Mouse (Mus musculus): ENCODE measurements around the gene Olfr685. TPM values are rescaled to one million over a fixed set of nuclear protein-coding genes. Genes with fewer than 3 reads are reported as not detected.

Olfr685 gene
- total and polyA plus RNA-seq, 2 experiments, result not detected

DNA sequence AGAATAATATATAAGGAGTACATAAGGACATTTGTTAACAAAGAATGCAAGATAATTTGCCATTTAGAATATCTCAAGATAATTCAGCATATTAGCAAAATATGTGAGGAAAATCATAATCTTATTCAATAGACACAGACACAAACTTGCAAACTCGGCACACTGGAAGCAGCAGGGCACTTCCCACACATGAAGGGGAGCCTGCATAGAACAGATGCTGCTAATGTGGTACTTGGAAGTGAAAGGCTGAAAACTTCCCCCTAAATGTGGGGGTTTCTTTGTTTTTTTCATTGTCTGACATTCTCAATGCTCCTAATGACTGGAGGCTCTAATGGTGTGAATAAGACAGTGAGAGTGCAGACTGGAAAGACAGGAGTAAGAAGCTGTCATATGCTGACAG is 28.9 kb upstream of the Olfr685 start:
- DNase-seq (ENCODE audit: extremely low read depth, low read depth, low spot score), result no peak
- Histone ChIP-seq H3K9ac (ENCODE audit: low read depth, low read length) (no peak overlapping the region), H3K27me3 (ENCODE audit: control insufficient read depth, insufficient read depth, low read length) (no peaks in the 10 kb centered on the region), H3K79me2 (ENCODE audit: control insufficient read depth, insufficient read depth, low read length) (no peaks in the 10 kb centered on the region), H3K27ac (replicated peaks; ENCODE audit: insufficient read depth, low read depth, low read length) (no peak overlapping the region), H3K4me3 (ENCODE audit: insufficient read depth, low read depth, low read length) (no peak overlapping the region), H3K36me3 (ENCODE audit: control insufficient read depth, insufficient read depth, low read length) (no peaks in the 10 kb centered on the region), H3K4me1 (ENCODE audit: control insufficient read depth, insufficient read depth, low read length) (no peaks in the 10 kb centered on the region)
- TF ChIP-seq POLR2A (IDR thresholded peaks at IDR 0.05; ENCODE audit: extremely low read depth, insufficient read depth, low read length) (no peak), CTCF (IDR thresholded peaks at IDR 0.05; ENCODE audit: low read depth, low read length) (no peak)
- WGBS, result 55% methylated on average over 1 of the region's 1 CpGs

DNA sequence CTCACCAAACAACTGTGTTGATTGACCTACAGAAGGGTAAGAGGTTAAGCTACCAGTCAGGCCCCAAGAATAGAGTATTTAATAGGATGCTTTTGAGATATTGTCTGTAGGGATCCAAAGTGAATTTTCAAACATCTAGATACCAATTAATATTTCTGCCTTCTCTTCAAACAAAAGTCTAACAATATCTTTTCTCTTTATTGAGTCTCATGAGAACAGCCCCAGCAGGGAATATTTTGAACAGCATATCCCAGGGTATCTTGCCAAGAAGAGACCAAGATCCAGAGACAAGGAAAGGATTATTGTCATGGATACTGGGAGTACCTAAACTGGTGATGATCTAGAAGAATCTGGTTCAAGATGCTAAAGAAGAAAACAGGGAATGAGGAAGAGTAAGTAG is 21.6 kb upstream of the Olfr685 start, which contains the start of gene Olfr686:
Gene Olfr686, minus strand, starts transcription at position 101 of the 400 bp plus-strand sequence.
- Histone ChIP-seq H3K27ac (replicated peaks; ENCODE audit: insufficient read depth, low read depth, low read length) (no peak within 1 kb of the TSS), H3K4me3 (ENCODE audit: insufficient read depth, low read depth, low read length) (no peak within 1 kb of the TSS), H3K27me3 (ENCODE audit: control insufficient read depth, insufficient read depth, low read length) (no peaks in the 10 kb centered on the region), H3K36me3 (ENCODE audit: control insufficient read depth, insufficient read depth, low read length) (no peaks in the 10 kb centered on the region), H3K4me1 (ENCODE audit: control insufficient read depth, insufficient read depth, low read length) (no peaks in the 10 kb centered on the region), H3K79me2 (ENCODE audit: control insufficient read depth, insufficient read depth, low read length) (no peaks in the 10 kb centered on the region), H3K9ac (ENCODE audit: low read depth, low read length) (no peak within 1 kb of the TSS)
- TF ChIP-seq POLR2A (IDR thresholded peaks at IDR 0.05; ENCODE audit: extremely low read depth, insufficient read depth, low read length), result no peak
- TF ChIP-seq CTCF (IDR thresholded peaks at IDR 0.05; ENCODE audit: low read depth, low read length), result no peak
- DNase-seq (ENCODE audit: extremely low read depth, low read depth, low spot score), result no peak

DNA sequence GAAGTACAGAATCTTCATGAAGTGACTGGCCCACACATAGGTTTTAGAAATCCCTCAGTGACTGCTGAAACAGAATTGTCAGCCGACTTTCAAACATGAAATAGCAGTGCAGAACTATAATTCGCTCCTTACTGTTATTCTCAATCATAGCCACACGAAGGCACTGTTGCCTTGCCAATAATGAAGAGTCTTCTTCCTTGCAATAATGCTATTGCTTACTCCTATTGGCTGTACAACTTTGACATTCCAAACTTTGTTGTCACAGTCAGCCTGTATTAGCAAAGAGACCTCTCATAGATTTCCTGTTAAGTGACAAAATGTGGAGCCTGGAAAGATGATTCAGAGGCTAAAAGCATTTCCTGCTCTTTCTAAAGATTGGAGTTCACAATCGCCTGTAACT is 15.0 kb downstream of the Olfr685 start:
- Histone ChIP-seq H3K4me1 (ENCODE audit: control insufficient read depth, insufficient read depth, low read length) (no peaks in the 10 kb centered on the region), H3K27me3 (ENCODE audit: control insufficient read depth, insufficient read depth, low read length) (no peaks in the 10 kb centered on the region), H3K4me3 (ENCODE audit: insufficient read depth, low read depth, low read length) (no peak overlapping the region), H3K36me3 (ENCODE audit: control insufficient read depth, insufficient read depth, low read length) (no peaks in the 10 kb centered on the region), H3K9ac (ENCODE audit: low read depth, low read length) (no peak overlapping the region), H3K79me2 (ENCODE audit: control insufficient read depth, insufficient read depth, low read length) (no peaks in the 10 kb centered on the region), H3K27ac (replicated peaks; ENCODE audit: insufficient read depth, low read depth, low read length) (no peak overlapping the region)
- 42% methylated on average over 4 of the region's 4 CpGs for WGBS
- TF ChIP-seq POLR2A (IDR thresholded peaks at IDR 0.05; ENCODE audit: extremely low read depth, insufficient read depth, low read length) (no peak), CTCF (IDR thresholded peaks at IDR 0.05; ENCODE audit: low read depth, low read length) (no peak)
- no peak for DNase-seq (ENCODE audit: extremely low read depth, low read depth, low spot score)

DNA sequence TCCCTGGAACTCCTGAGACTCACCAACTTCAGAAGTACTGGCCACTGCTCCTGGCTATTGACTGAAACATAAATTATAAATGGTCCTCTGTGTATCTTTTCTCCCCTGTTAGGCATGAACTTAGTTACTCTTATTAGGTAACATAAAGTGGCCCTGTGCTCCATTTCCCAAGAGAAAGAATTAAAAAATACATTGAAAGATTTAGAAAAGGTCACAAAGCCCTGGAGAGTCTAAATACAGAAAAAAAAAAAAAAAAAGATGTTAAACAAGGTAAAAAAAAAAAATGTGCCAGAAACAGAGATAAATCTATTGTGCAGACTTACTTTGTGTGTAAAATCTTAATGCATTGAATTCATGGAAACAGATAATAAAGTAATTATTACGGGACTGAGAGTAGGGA is 22.3 kb downstream of the Olfr685 start, which contains the start of gene Olfr684:
Gene Olfr684, minus strand, starts transcription at position 101 of the 400 bp plus-strand sequence.
- Histone ChIP-seq H3K27me3 (ENCODE audit: control insufficient read depth, insufficient read depth, low read length) (no peaks in the 10 kb centered on the region), H3K4me3 (ENCODE audit: insufficient read depth, low read depth, low read length) (no peak within 1 kb of the TSS), H3K36me3 (ENCODE audit: control insufficient read depth, insufficient read depth, low read length) (no peaks in the 10 kb centered on the region), H3K4me1 (ENCODE audit: control insufficient read depth, insufficient read depth, low read length) (no peaks in the 10 kb centered on the region), H3K9ac (ENCODE audit: low read depth, low read length) (no peak within 1 kb of the TSS), H3K27ac (replicated peaks; ENCODE audit: insufficient read depth, low read depth, low read length) (no peak within 1 kb of the TSS), H3K79me2 (ENCODE audit: control insufficient read depth, insufficient read depth, low read length) (no peaks in the 10 kb centered on the region)
- TF ChIP-seq POLR2A (IDR thresholded peaks at IDR 0.05; ENCODE audit: extremely low read depth, insufficient read depth, low read length) (no peak), CTCF (IDR thresholded peaks at IDR 0.05; ENCODE audit: low read depth, low read length) (no peak)
- no peak for DNase-seq (ENCODE audit: extremely low read depth, low read depth, low spot score)
- 46% methylated on average over 1 of the region's 1 CpGs for WGBS

DNA sequence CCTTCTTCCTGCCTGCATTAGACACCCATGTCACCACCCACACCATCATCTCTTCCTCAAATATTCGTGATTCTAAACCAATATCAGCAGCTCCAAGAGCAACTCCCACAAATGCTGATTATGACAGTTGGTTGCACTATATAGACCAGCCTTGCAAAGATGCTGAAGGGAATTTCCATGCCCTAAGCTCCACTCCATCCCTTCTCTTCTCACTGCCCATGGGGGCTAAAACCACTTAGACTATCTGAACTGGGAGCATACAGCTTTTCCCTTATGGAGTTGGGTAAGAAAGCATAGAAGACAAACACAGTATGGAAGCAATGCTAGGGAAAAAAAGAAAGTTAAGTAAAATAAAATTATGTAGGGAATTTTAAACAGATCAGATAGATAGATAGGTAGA is 38.9 kb downstream of the Olfr685 start, which contains the start of gene Olfr683:
Gene Olfr683, minus strand, starts transcription at position 101 of the 400 bp plus-strand sequence.
- H3K27me3 ChIP-seq (ENCODE audit: control insufficient read depth, insufficient read depth, low read length), result no peaks in the 10 kb centered on the region
- WGBS, result 43% methylated on average over 1 of the region's 1 CpGs
- H3K4me1 ChIP-seq (ENCODE audit: control insufficient read depth, insufficient read depth, low read length), result no peaks in the 10 kb centered on the region
- H3K9ac ChIP-seq (ENCODE audit: low read depth, low read length), result no peak within 1 kb of the TSS
- H3K27ac ChIP-seq (replicated peaks; ENCODE audit: insufficient read depth, low read depth, low read length), result no peak within 1 kb of the TSS
- DNase-seq (ENCODE audit: extremely low read depth, low read depth, low spot score), result no peak
- TF ChIP-seq CTCF (IDR thresholded peaks at IDR 0.05; ENCODE audit: low read depth, low read length) (no peak), POLR2A (IDR thresholded peaks at IDR 0.05; ENCODE audit: extremely low read depth, insufficient read depth, low read length) (no peak)
- H3K4me3 ChIP-seq (ENCODE audit: insufficient read depth, low read depth, low read length), result no peak within 1 kb of the TSS
- H3K79me2 ChIP-seq (ENCODE audit: control insufficient read depth, insufficient read depth, low read length), result no peaks in the 10 kb centered on the region
- H3K36me3 ChIP-seq (ENCODE audit: control insufficient read depth, insufficient read depth, low read length), result no peaks in the 10 kb centered on the region

DNA sequence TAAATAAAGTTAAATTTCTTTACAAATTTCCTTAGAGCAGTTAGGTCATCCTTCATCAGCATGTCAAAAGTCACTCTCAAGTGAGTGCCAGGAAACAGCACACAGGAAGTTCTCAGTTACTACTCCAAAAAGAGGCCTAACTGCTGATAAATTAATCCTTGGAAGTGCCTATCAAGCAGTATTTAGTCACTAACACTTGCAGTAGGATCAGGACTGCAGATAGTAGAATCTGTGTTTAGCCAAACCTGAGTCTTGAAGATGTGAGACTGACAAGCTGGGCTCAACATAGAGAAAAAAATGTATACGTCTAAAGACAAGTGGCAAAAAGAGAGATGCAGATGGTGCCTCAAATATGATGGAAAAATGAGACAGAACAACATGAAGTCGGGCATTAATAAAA is 44.5 kb downstream of the Olfr685 start:
- Histone ChIP-seq H3K36me3 (ENCODE audit: control insufficient read depth, insufficient read depth, low read length) (no peaks in the 10 kb centered on the region), H3K79me2 (ENCODE audit: control insufficient read depth, insufficient read depth, low read length) (no peaks in the 10 kb centered on the region), H3K27me3 (ENCODE audit: control insufficient read depth, insufficient read depth, low read length) (no peaks in the 10 kb centered on the region), H3K4me3 (ENCODE audit: insufficient read depth, low read depth, low read length) (no peak overlapping the region), H3K4me1 (ENCODE audit: control insufficient read depth, insufficient read depth, low read length) (no peaks in the 10 kb centered on the region), H3K9ac (ENCODE audit: low read depth, low read length) (no peak overlapping the region), H3K27ac (replicated peaks; ENCODE audit: insufficient read depth, low read depth, low read length) (no peak overlapping the region)
- 68% methylated on average over 2 of the region's 2 CpGs for WGBS
- TF ChIP-seq POLR2A (IDR thresholded peaks at IDR 0.05; ENCODE audit: extremely low read depth, insufficient read depth, low read length) (no peak), CTCF (IDR thresholded peaks at IDR 0.05; ENCODE audit: low read depth, low read length) (no peak)
- DNase-seq (ENCODE audit: extremely low read depth, low read depth, low spot score), result no peak

Other genes starting within 250 kb of the Olfr685 start
- gene Olfr670, start 223.4 kb downstream of the Olfr685 start, total RNA-seq (2014; rRNA removed), result not detected in 2 replicates
- not detected in 2 replicates for gene Olfr670, start 223.4 kb downstream of the Olfr685 start, polyA plus RNA-seq (2012; rRNA removed)
- gene Olfr671, start 206.9 kb downstream of the Olfr685 start, total RNA-seq (2014; rRNA removed), result not detected in 2 replicates
- not detected in 2 replicates for gene Olfr671, start 206.9 kb downstream of the Olfr685 start, polyA plus RNA-seq (2012; rRNA removed)
- gene Olfr672, start 184.0 kb downstream of the Olfr685 start, total RNA-seq (2014; rRNA removed), result not detected in 2 replicates
- not detected in 2 replicates for gene Olfr672, start 184.0 kb downstream of the Olfr685 start, polyA plus RNA-seq (2012; rRNA removed)
- not detected in 2 replicates for gene Olfr675, start 157.6 kb downstream of the Olfr685 start, total RNA-seq (2014; rRNA removed)
- not detected in 2 replicates for gene Olfr675, start 157.6 kb downstream of the Olfr685 start, polyA plus RNA-seq (2012; rRNA removed)
- gene Olfr676, start 153.3 kb downstream of the Olfr685 start, total RNA-seq (2014; rRNA removed), result not detected in 2 replicates
- not detected in 2 replicates for gene Olfr676, start 153.3 kb downstream of the Olfr685 start, polyA plus RNA-seq (2012; rRNA removed)
- not detected in 2 replicates for gene Olfr677, start 134.6 kb downstream of the Olfr685 start, total RNA-seq (2014; rRNA removed)
- not detected in 2 replicates for gene Olfr677, start 134.6 kb downstream of the Olfr685 start, polyA plus RNA-seq (2012; rRNA removed)
- gene Olfr678, start 121.5 kb downstream of the Olfr685 start, total RNA-seq (2014; rRNA removed), result not detected in 2 replicates
- not detected in 2 replicates for gene Olfr678, start 121.5 kb downstream of the Olfr685 start, polyA plus RNA-seq (2012; rRNA removed)
- gene Olfr679, start 104.8 kb downstream of the Olfr685 start, total RNA-seq (2014; rRNA removed), result not detected in 2 replicates
- not detected in 2 replicates for gene Olfr679, start 104.8 kb downstream of the Olfr685 start, polyA plus RNA-seq (2012; rRNA removed)
- gene Olfr680-ps1, start 93.2 kb downstream of the Olfr685 start, total RNA-seq (2014; rRNA removed), result not detected in 2 replicates
- not detected in 2 replicates for gene Olfr680-ps1, start 93.2 kb downstream of the Olfr685 start, polyA plus RNA-seq (2012; rRNA removed)
- gene Olfr681, start 69.2 kb downstream of the Olfr685 start, total RNA-seq (2014; rRNA removed), result not detected in 2 replicates
- gene Olfr681, start 69.2 kb downstream of the Olfr685 start, polyA plus RNA-seq (2012; rRNA removed), result not detected in 2 replicates
- gene Olfr683, start 39.0 kb downstream of the Olfr685 start, total RNA-seq (2014; rRNA removed), result not detected in 2 replicates
- gene Olfr683, start 39.0 kb downstream of the Olfr685 start, polyA plus RNA-seq (2012; rRNA removed), result not detected in 2 replicates
- gene Olfr684, start 22.4 kb downstream of the Olfr685 start, total RNA-seq (2014; rRNA removed), result not detected in 2 replicates
- gene Olfr684, start 22.4 kb downstream of the Olfr685 start, polyA plus RNA-seq (2012; rRNA removed), result not detected in 2 replicates
- gene Olfr686, start 21.5 kb upstream of the Olfr685 start, total RNA-seq (2014; rRNA removed), result not detected in 2 replicates
- gene Olfr686, start 21.5 kb upstream of the Olfr685 start, polyA plus RNA-seq (2012; rRNA removed), result not detected in 2 replicates
- gene Olfr688, start 102.1 kb upstream of the Olfr685 start, total RNA-seq (2014; rRNA removed), result not detected in 2 replicates
- not detected in 2 replicates for gene Olfr688, start 102.1 kb upstream of the Olfr685 start, polyA plus RNA-seq (2012; rRNA removed)
- gene Olfr689, start 125.2 kb upstream of the Olfr685 start, total RNA-seq (2014; rRNA removed), result not detected in 2 replicates
- not detected in 2 replicates for gene Olfr689, start 125.2 kb upstream of the Olfr685 start, polyA plus RNA-seq (2012; rRNA removed)
- not detected in 2 replicates for gene Olfr690, start 148.1 kb upstream of the Olfr685 start, total RNA-seq (2014; rRNA removed)
- gene Olfr690, start 148.1 kb upstream of the Olfr685 start, polyA plus RNA-seq (2012; rRNA removed), result not detected in 2 replicates
- not detected in 2 replicates for gene Olfr691, start 156.3 kb upstream of the Olfr685 start, total RNA-seq (2014; rRNA removed)
- gene Olfr691, start 156.3 kb upstream of the Olfr685 start, polyA plus RNA-seq (2012; rRNA removed), result not detected in 2 replicates
- not detected in 2 replicates for gene Olfr692, start 182.2 kb upstream of the Olfr685 start, total RNA-seq (2014; rRNA removed)
- not detected in 2 replicates for gene Olfr692, start 182.2 kb upstream of the Olfr685 start, polyA plus RNA-seq (2012; rRNA removed)
- gene Gm5901, start 189.0 kb upstream of the Olfr685 start, total RNA-seq (2014; rRNA removed), result not detected in 2 replicates
- 0.07 TPM in 1 of 2 replicates, not detected in the other for gene Gm5901, start 189.0 kb upstream of the Olfr685 start, polyA plus RNA-seq (2012; rRNA removed)
- gene Fam160a2, start 214.0 kb upstream of the Olfr685 start, total RNA-seq (2014; rRNA removed), result 4.5 and 7.7 TPM in 2 replicates
- 16.3 and 26.8 TPM in 2 replicates for gene Fam160a2, start 214.0 kb upstream of the Olfr685 start, polyA plus RNA-seq (2012; rRNA removed)
- not detected in 2 replicates for gene Cnga4, start 218.6 kb upstream of the Olfr685 start, total RNA-seq (2014; rRNA removed)
- gene Cnga4, start 218.6 kb upstream of the Olfr685 start, polyA plus RNA-seq (2012; rRNA removed), result 0.04 TPM in 2 replicates
- gene Cckbr, start 239.7 kb upstream of the Olfr685 start, total RNA-seq (2014; rRNA removed), result not detected in 2 replicates
- gene Cckbr, start 239.7 kb upstream of the Olfr685 start, polyA plus RNA-seq (2012; rRNA removed), result not detected in 2 replicates